Mouse (Mus musculus) liver, embryonic 11.5 days (tissue): ENCODE data around the gene Hcls1. TPM values are rescaled to one million over a fixed set of nuclear protein-coding genes. Genes with fewer than 3 reads are reported as not detected.

Source experiments
- ATAC-seq: fragments of 200-750 bp; cut with Nextera tagmentation; replicated peaks from 2 replicates; pipeline ENCODE4 v1.8.0; 2017; ENCODE audit warnings: moderate number of reproducible peaks, mild to moderate bottlenecking, moderate TSS enrichment, moderate library complexity; ENCODE audit not compliant: low FRiP score
- DNase-seq: peaks from one replicate; pipeline ENCODE4 v3.0.0-alpha.2; 2017; ENCODE audit warnings: low spot score
- H3K27ac ChIP-seq: fragments of 300-500 bp; sonication (generic); 2 replicates; pipeline ENCODE4 v1.5.1; 2014; ENCODE audit warnings: mild to moderate bottlenecking, low read depth, low read length, control low read depth
- H3K27me3 ChIP-seq: fragments of 300-500 bp; sonication (generic); replicated peaks from 2 replicates; pipeline ENCODE4 v1.6.1; 2014; ENCODE audit warnings: low read length, mixed read lengths; ENCODE audit not compliant: control insufficient read depth, insufficient read depth
- H3K36me3 ChIP-seq: fragments of 300-500 bp; sonication (generic); 2 replicates; pipeline ENCODE4 v1.6.1; 2014; ENCODE audit warnings: mild to moderate bottlenecking, low read length, moderate library complexity, mixed read lengths; ENCODE audit not compliant: control insufficient read depth, insufficient read depth
- H3K4me1 ChIP-seq: fragments of 300-500 bp; sonication (generic); replicated peaks from 2 replicates; pipeline ENCODE4 v1.6.1; 2014; ENCODE audit warnings: low read length, mixed read lengths; ENCODE audit not compliant: control insufficient read depth, insufficient read depth
- H3K4me2 ChIP-seq: fragments of 300-500 bp; sonication (generic); 2 replicates; pipeline ENCODE4 v1.6.1; 2014; ENCODE audit warnings: mild to moderate bottlenecking, control low read depth, moderate library complexity
- H3K4me3 ChIP-seq: fragments of 300-500 bp; sonication (generic); 2 replicates; pipeline ENCODE4 v1.5.1; 2014; ENCODE audit warnings: low read depth, low read length, control low read depth
- H3K9ac ChIP-seq: fragments of 300-500 bp; sonication (generic); 2 replicates; pipeline ENCODE4 v1.6.1; 2014; ENCODE audit warnings: low read depth, low read length, control low read depth
- H3K9me3 ChIP-seq: fragments of 300-500 bp; sonication (generic); 2 replicates; pipeline ENCODE4 v1.6.1; 2016; ENCODE audit warnings: low read length, inconsistent platforms, mixed read lengths; ENCODE audit not compliant: control insufficient read depth
- WGBS: fragments of 180-500 bp; shearing (Covaris S2); extraction: QIAGEN DNeasy Blood & Tissue Kit; methylation state at CpG from one replicate; pipeline ENCODE4 v1.1.7; 2014; 5-methylcytosine and 5-hydroxymethylcytosine counted together
- polyA plus RNA-seq: library from polyadenylated mRNA; unstranded; fragments of >200 nt; fragmentation: Nextera tagmentation; extraction: Ambion mirVana; gene quantifications from 2 replicates; pipeline ENCODE4 v1.2.1, GENCODE M21; 2014

Hcls1 gene
- polyA plus RNA-seq, 1 experiment from 2014 or later = 8.3 TPM

DNA sequence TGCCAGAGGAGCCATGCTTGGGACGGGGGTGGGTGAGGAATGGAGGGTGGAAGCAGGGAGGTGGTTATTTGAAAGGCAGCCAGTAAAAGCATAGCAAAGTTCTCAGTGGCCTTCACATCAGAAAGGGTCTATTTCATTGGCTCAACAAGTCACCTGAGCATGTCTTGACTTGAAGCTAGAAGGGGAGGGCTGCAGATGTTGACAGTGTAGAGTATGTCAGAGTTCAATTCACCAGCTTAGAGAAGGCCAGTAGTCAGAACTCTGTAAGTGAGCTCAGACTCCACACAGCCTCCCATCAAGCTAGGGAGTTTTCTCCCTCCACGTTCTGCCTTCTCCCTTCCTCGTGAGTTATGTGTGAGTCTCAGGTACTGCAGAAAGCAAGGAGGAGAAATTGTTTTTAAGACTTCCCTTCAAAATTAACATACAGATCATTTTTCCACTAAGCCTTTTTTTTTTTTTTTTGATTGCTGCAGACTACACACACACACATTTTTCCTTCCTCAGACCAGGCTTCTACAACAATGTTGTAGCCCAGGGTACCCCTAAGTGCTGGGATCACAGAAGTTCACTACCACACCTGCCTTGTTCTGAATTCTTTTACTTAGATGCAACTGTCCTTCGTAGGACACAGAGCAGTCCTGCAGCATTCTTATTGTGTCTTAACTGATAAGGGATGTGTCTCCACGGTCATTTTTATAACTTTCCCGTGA, 497 bp upstream of the Hcls1 start:
- H3K36me3 ChIP-seq = peaks cover 2% of the 10 kb centered on the region; the same call in 1 of the 2 replicates
- no peak for DNase-seq
- 0 out of 2 replicates have a peak overlapping the region, but pooled peaks have one; percentile 22 for H3K9ac ChIP-seq
- peak; percentile 54 for ATAC-seq
- peak overlapping the region; percentile 56 for H3K4me2 ChIP-seq
- peak overlapping the region; percentile 34 for H3K4me3 ChIP-seq
- no peak overlapping the region for H3K27ac ChIP-seq
- WGBS = 37% methylated on average over 6 of the region's 6 CpGs
- H3K27me3 ChIP-seq = no peaks in the 10 kb centered on the region
- no peaks in the 10 kb centered on the region for H3K4me1 ChIP-seq
- no peaks in the 10 kb centered on the region for H3K9me3 ChIP-seq

DNA sequence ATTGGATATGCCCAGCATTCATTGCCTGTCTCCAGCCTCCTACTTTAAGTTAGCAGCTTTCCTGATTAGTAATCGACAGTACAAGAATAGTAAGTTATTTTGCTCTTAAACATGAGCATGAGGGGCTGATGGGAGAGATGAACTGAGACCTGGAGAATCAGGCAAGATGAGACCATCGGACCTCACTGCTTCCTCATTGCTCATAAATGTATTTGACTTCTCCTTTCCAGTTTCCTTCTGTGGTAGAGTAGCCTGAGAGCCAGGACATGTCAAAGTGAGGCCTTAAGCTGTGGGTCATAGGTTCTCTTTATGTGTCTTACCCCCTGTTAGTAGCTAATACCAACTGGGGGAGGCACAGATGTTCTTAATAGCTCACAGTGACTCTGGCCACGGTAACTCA, 1.0 kb downstream of the Hcls1 start:
- no peaks in the 10 kb centered on the region for H3K9me3 ChIP-seq
- H3K4me2 ChIP-seq = peak overlapping the region; percentile 56
- no peak overlapping the region for H3K9ac ChIP-seq
- H3K27me3 ChIP-seq = no peaks in the 10 kb centered on the region
- no peak for ATAC-seq
- no peak overlapping the region for H3K27ac ChIP-seq
- 63% methylated on average over 3 of the region's 3 CpGs for WGBS
- H3K4me1 ChIP-seq = no peaks in the 10 kb centered on the region
- no peak overlapping the region for H3K4me3 ChIP-seq
- H3K36me3 ChIP-seq = peaks cover 2% of the 10 kb centered on the region; the same call in 1 of the 2 replicates
- DNase-seq = no peak

DNA sequence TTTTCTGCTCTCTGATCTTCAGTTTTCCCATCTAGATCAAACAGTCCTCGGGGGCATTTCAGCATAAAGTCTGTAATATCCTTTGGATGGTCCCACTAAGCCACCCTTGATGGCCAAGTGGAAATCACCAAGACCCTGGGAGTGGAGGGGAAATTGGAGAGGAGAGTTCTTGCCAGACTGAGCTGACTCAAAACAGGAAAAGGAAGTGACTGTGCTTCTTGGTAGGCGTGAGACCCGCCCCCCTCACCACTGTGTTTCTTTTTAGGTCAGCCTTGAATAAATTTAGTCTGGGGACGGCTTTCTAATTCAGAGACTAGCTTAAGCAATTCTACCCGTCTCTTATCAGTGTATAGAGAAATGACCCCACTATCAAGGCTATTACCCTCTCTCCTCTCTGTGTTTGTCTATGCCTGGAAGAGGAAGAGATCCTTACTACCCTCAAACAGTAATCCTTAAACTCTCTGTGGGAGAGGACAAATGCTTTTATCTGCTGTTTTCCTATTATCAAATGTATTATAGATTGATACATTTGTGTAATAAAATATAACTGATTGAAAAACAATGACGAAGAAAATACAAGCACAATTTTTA, 6.4 kb downstream of the Hcls1 start:
- Histone ChIP-seq H3K27me3 (no peaks in the 10 kb centered on the region), H3K4me1 (no peaks in the 10 kb centered on the region), H3K27ac (no peak overlapping the region), H3K4me2 (no peak overlapping the region), H3K4me3 (no peak overlapping the region), H3K36me3 (no peaks in the 10 kb centered on the region), H3K9me3 (no peaks in the 10 kb centered on the region), H3K9ac (no peak overlapping the region)
- WGBS = 53% methylated on average over 6 of the region's 6 CpGs
- ATAC-seq = no peak
- DNase-seq = no peak

GRCm38 (mm10) chr16:36941895-36942294, 7.1 kb downstream of the Hcls1 start:
- no peak for ATAC-seq
- Histone ChIP-seq H3K27ac (no peak overlapping the region), H3K9ac (no peak overlapping the region), H3K36me3 (no peaks in the 10 kb centered on the region), H3K4me2 (no peak overlapping the region), H3K27me3 (no peaks in the 10 kb centered on the region), H3K9me3 (no peaks in the 10 kb centered on the region), H3K4me3 (no peak overlapping the region), H3K4me1 (no peaks in the 10 kb centered on the region)
- DNase-seq = no peak
- WGBS = 90% methylated on average over 4 of the region's 4 CpGs

DNA sequence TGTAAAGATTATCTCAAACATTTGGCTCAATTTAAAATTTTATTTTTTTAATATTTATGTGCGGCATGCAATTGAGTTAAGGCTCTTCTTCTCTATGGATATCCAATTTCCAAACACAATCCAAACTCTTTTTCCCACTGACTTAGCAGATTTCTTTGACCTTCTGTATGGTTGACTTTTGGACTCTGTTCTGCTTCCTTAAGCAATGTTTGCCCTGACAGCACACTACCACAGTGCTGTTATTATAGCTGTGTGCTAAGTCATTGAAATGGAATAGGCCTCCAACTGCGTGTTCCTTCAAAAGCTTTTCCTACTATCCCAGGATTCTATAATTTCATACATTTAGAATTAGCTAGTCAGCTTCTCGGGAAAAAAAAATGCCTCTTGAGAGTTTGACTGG, 8.8 kb downstream of the Hcls1 start:
- ATAC-seq = no peak
- Histone ChIP-seq H3K27ac (no peak overlapping the region), H3K27me3 (no peaks in the 10 kb centered on the region), H3K9ac (no peak overlapping the region), H3K4me3 (no peak overlapping the region), H3K9me3 (no peaks in the 10 kb centered on the region), H3K36me3 (no peaks in the 10 kb centered on the region), H3K4me2 (no peak overlapping the region), H3K4me1 (no peaks in the 10 kb centered on the region)
- WGBS = 85% methylated on average over 3 of the region's 3 CpGs
- DNase-seq = no peak

DNA sequence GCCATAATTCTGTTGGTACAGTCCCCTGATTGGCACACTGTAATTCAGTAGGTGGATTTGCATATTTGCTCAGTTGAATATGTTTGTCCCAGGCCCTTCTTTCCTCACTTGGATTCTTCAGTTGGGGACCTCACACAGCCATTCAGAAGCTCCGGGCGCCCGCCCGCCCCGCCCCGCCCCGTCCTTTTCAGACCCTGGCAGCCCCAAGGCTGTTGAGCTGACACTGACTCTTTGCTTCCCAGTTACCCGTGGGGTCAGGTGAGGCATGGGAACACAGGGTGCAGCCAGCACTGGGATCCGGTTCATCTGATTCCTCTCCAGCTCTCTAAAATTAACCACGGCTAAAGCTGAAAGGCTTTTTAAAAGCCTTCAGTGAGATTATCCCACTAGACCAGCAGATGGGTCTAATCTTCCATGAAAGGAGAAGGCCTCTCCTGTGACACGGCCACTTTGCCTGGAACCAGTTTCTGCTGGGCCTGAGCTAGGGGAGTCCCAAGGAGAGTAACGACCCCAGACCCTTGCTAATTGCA, 10.2 kb downstream of the Hcls1 start:
- Histone ChIP-seq H3K4me2 (no peak overlapping the region), H3K9me3 (no peaks in the 10 kb centered on the region), H3K4me3 (no peak overlapping the region), H3K27me3 (no peaks in the 10 kb centered on the region), H3K4me1 (no peaks in the 10 kb centered on the region), H3K36me3 (no peaks in the 10 kb centered on the region), H3K27ac (no peak overlapping the region), H3K9ac (no peak overlapping the region)
- WGBS = 76% methylated on average over 12 of the region's 12 CpGs
- ATAC-seq (no peak), DNase-seq (no peak)

GRCm38 (mm10) chr16:36946459-36947159, 11.8 kb downstream of the Hcls1 start:
- Histone ChIP-seq H3K36me3 (no peaks in the 10 kb centered on the region), H3K27ac (no peak overlapping the region), H3K9ac (no peak overlapping the region), H3K4me2 (no peak overlapping the region), H3K9me3 (no peaks in the 10 kb centered on the region), H3K4me3 (no peak overlapping the region), H3K4me1 (no peaks in the 10 kb centered on the region), H3K27me3 (no peaks in the 10 kb centered on the region)
- 82% methylated on average over 8 of the region's 8 CpGs for WGBS
- ATAC-seq (no peak), DNase-seq (no peak)

GRCm38 (mm10) chr16:36947646-36948197, 12.9 kb downstream of the Hcls1 start:
- Histone ChIP-seq H3K27ac (no peak overlapping the region), H3K9me3 (no peaks in the 10 kb centered on the region), H3K36me3 (no peaks in the 10 kb centered on the region), H3K4me1 (no peaks in the 10 kb centered on the region), H3K4me3 (no peak overlapping the region), H3K27me3 (no peaks in the 10 kb centered on the region), H3K9ac (no peak overlapping the region), H3K4me2 (no peak overlapping the region)
- no peak for ATAC-seq
- WGBS = 76% methylated on average over 4 of the region's 4 CpGs
- no peak for DNase-seq
